Mouse (Mus musculus) E14TG2a.4 (cell line): ENCODE results near the gene Utp15.

Experiments
- H3K27me3 ChIP-seq: 2 replicates; pipeline ENCODE4 v1.6.1; 2014; ENCODE audit warnings: low read length, control low read depth; ENCODE audit not compliant: insufficient read depth
- H3K36me3 ChIP-seq: 2 replicates; pipeline ENCODE4 v1.6.1; 2014; ENCODE audit warnings: low read length, control low read depth; ENCODE audit not compliant: insufficient read depth
- H3K4me1 ChIP-seq: replicated peaks from 2 replicates; pipeline ENCODE4 v1.6.1; 2014; ENCODE audit warnings: low read depth, low read length, control low read depth
- H3K4me3 ChIP-seq: replicated peaks from 2 replicates; pipeline ENCODE4 v1.5.1; 2014; ENCODE audit warnings: mild to moderate bottlenecking, low read length
- H3K9me3 ChIP-seq: 2 replicates; pipeline ENCODE4 v1.6.1; 2014; ENCODE audit warnings: low read length, control low read depth
- CTCF ChIP-seq: conservative IDR thresholded peaks from 2 replicates; pipeline ENCODE4 v1.5.1; 2014; ENCODE audit warnings: low read length
- NANOG ChIP-seq: IDR thresholded peaks from 2 replicates; pipeline ENCODE4 v1.6.1; 2014; ENCODE audit warnings: borderline replicate concordance, low read length, mixed read lengths
- POU5F1 ChIP-seq: IDR thresholded peaks from 2 replicates; pipeline ENCODE4 v1.6.1; 2014; ENCODE audit warnings: low read length, borderline replicate concordance

Utp15 gene

DNA sequence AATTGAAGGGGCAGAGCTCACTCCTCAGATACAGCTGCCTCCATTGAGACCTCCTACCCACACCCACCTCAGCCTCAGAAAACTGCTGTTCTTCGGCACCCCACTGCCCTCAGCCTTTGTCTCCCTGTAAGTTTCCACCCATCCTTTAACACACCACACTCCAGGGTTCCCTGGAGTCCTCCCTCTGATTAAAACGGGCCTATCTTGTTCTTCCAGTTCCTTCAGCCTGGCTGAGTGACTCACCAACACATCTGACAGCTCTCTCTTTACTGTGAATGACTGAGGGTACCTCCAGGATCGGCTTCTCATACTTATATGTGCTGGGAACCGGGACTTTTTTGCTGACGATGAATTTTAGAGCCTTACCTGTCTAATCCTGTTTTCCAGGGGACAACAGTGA, 33.2 kb upstream of the Utp15 start:
- Histone ChIP-seq H3K27me3 (no peaks in the 10 kb centered on the region), H3K4me1 (peaks cover 42% of the 10 kb centered on the region), H3K36me3 (no peaks in the 10 kb centered on the region), H3K9me3 (peaks cover 10% of the 10 kb centered on the region), H3K4me3 (0 out of 2 replicates have a peak overlapping the region, but pooled peaks have one; percentile 17)
- TF ChIP-seq CTCF (no peak), POU5F1 (no peak), NANOG (no peak)

DNA sequence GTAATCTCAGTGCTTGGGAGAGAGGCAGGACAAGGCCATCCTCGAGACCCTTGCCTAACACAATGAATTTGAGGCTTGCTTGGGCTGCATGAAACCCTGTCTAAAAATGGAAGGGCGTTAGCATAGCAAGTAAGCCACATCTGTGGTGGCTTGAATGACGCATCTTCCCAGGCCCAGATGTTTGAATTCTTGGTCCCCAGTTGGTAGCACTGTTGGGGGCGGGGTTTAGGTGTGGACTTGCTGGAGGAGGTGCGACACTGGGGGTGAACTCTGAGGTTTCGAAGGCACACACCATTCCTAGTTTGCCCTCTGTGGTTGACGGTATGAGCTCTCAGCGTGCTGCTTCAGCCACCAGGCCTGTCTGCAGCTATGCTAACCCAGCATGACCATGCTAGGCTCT, 28.9 kb upstream of the Utp15 start:
- Histone ChIP-seq H3K4me3 (no peak overlapping the region), H3K9me3 (peaks cover 10% of the 10 kb centered on the region), H3K27me3 (no peaks in the 10 kb centered on the region), H3K36me3 (no peaks in the 10 kb centered on the region), H3K4me1 (peaks cover 29% of the 10 kb centered on the region)
- no peak for TF ChIP-seq POU5F1
- no peak for TF ChIP-seq NANOG
- TF ChIP-seq CTCF = no peak

DNA sequence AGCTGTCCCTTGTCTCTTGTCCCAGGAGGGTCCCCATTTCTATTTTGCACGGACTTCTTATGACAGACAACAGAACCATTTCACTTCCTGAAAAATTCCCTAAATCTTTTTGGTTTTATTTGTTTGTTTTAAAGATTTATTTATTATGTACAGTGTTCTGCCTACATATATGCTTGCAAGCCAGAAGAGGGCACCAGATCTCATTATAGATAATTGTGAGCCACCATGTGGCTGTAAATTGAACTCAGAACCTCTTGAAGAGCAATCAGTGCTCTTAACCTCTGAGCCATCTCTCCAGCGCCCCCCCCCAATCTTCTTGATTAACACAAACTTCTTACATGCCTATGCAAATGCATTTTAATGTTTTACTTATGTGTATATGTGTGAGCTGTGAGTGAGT, 27.9 kb upstream of the Utp15 start:
- no peak for TF ChIP-seq POU5F1
- TF ChIP-seq CTCF = 0 out of 2 replicates have a peak, but pooled peaks have one; percentile 1
- Histone ChIP-seq H3K27me3 (no peaks in the 10 kb centered on the region), H3K9me3 (peaks cover 10% of the 10 kb centered on the region), H3K4me1 (peaks cover 19% of the 10 kb centered on the region), H3K36me3 (no peaks in the 10 kb centered on the region), H3K4me3 (no peak overlapping the region)

DNA sequence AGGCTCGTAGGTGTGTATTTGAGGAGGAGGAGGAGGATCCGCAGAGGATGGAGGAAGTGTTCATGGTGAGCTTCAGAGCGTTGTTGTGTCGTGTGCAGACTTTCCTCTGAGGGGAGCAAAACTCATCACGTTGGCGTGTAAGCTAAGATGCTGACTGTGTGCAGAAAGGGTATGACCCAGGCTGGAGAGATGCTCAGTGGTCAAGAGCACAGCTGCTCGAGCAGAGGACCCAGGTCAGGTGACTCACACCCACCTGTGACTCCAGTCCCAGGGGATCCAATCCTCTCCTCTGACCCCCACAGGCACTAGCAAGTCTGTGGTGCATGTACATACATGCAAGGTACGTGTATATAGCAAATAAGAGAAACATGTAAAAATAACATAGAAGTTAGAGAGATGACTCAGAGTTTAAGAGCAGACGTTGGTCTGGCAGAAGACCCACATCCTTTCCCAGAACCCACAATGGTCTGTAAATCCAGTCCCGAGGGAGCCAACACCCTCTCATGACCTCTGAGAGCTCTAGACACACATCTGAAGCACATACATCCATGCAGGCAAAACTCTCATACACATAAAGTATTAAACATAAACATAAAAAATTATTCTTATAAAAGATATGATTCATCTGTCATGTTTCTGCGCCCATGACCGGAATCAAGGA, 18.3 kb upstream of the Utp15 start:
- no peaks in the 10 kb centered on the region; the same call in 1 of the 2 replicates for H3K27me3 ChIP-seq
- no peaks in the 10 kb centered on the region for H3K9me3 ChIP-seq
- H3K4me3 ChIP-seq = no peak overlapping the region
- no peak for TF ChIP-seq CTCF
- TF ChIP-seq POU5F1 = no peak
- no peak for TF ChIP-seq NANOG
- no peaks in the 10 kb centered on the region for H3K36me3 ChIP-seq
- H3K4me1 ChIP-seq = no peaks in the 10 kb centered on the region

DNA sequence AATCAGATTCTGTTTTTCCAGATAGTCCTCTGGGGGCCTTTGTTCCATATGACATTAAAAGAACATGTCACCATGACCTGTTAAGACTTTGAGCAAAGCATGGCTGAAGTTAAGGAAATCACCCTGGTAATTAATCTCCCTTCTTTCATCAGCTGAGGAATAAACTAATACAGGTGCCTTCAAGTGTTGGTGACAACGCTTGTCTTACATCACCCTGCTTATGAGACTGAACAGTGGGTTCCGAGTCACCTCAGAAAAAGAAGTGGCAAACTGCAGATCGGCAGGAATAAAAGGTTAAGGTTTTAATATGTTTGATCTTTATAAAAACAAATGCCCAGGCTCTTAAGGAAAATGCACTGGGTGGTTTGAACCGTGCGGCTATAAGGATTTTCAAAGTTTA, 16.8 kb upstream of the Utp15 start, which contains the start of gene Gm21976:
Gene Gm21976 (plus strand): TSS at position 202 of the 400 bp plus-strand sequence.
- TF ChIP-seq NANOG (no peak), POU5F1 (no peak), CTCF (no peak)
- Histone ChIP-seq H3K4me1 (no peaks in the 10 kb centered on the region), H3K9me3 (no peaks in the 10 kb centered on the region), H3K27me3 (no peaks in the 10 kb centered on the region; the same call in 1 of the 2 replicates), H3K36me3 (no peaks in the 10 kb centered on the region), H3K4me3 (no peak within 1 kb of the TSS)

DNA sequence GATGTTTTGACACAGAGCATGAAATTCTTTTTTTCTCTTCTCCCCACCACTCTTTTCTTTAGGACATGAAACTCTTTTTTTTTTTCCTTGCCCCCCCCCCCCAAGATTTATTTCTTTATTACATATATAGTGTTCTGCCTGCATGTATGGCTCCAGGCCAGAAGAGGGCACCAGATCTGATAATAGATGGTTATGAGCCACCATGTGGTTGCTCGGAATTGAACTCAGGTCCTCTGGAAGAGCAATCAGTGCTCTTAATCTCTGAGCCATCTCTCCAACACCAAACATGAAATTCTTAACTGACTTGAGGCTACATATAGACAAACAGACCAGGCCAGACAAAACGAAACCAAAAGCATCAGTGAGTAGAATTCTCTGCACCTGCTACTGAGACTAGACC, 14.7 kb upstream of the Utp15 start:
- no peak overlapping the region for H3K4me3 ChIP-seq
- no peaks in the 10 kb centered on the region for H3K9me3 ChIP-seq
- TF ChIP-seq CTCF (0 out of 2 replicates have a peak, but pooled peaks have one; percentile 22), NANOG (no peak)
- H3K4me1 ChIP-seq = no peaks in the 10 kb centered on the region
- no peaks in the 10 kb centered on the region; the same call in 1 of the 2 replicates for H3K27me3 ChIP-seq
- peaks cover 14% of the 10 kb centered on the region for H3K36me3 ChIP-seq

DNA sequence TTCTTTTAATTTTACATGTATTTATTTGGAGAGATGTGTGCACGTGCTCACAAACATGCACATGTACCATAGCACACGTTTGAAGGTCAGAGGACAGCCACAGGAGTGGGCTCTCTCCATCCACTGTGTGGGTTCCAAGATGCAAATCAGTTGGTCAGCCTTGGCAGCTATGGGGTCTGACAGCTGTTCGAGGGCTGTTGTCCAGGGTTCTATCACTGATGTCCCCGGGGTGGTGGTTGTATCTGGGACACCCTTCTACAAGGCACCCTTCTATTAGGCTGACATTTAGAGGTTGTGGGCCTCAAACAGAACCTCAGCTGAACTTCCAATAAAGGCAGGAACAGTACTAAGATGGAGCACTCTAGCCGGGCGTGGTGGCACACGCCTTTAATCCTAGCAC, 13.4 kb upstream of the Utp15 start:
- Histone ChIP-seq H3K4me1 (no peaks in the 10 kb centered on the region), H3K36me3 (peaks cover 27% of the 10 kb centered on the region), H3K27me3 (no peaks in the 10 kb centered on the region; the same call in 1 of the 2 replicates), H3K4me3 (no peak overlapping the region), H3K9me3 (no peaks in the 10 kb centered on the region)
- no peak for TF ChIP-seq POU5F1
- no peak for TF ChIP-seq NANOG
- TF ChIP-seq CTCF = no peak

DNA sequence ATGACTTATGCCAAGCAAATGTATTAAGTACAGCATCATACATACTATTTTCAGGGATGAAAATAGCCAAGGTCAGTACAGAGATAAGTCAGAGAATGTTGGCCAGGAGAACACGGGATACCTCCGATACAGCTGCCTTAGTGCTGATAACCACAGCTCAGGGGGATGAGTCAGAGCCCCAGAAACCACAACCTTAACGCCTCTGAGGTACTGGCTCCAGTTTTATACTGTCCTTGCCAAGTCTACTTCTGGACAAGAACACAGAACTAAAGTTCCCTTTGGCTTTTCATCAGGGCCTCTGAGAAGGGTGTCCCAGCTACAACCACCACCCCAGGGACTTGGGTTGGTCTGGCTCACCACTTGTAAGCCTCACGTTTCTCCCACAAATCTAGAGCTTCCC, 12.8 kb upstream of the Utp15 start:
- TF ChIP-seq CTCF (no peak), NANOG (no peak), POU5F1 (no peak)
- Histone ChIP-seq H3K4me1 (no peaks in the 10 kb centered on the region), H3K9me3 (no peaks in the 10 kb centered on the region), H3K4me3 (no peak overlapping the region), H3K36me3 (peaks cover 33% of the 10 kb centered on the region), H3K27me3 (no peaks in the 10 kb centered on the region; the same call in 1 of the 2 replicates)

DNA sequence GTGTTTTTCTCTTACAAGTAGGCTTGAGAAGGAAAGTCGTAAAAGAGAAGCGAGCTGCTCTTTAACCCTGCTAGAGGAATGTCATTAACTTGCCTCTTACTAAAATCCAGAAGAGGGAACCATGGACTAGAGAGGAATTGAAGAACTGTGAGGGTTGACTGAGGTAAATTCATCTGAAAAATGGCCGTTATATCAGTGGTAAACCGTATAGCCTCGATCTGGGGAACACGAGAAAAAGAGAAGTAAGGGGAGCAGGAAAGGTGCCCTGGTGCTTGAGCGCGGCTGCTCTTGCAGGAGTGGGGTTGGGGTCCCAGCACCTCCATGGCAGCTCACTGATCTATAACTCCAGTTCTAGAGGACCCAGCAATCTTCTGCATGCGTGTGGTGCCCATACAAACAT, 11.2 kb upstream of the Utp15 start:
- TF ChIP-seq POU5F1 (no peak), CTCF (no peak), NANOG (no peak)
- Histone ChIP-seq H3K9me3 (no peaks in the 10 kb centered on the region), H3K4me1 (no peaks in the 10 kb centered on the region), H3K27me3 (no peaks in the 10 kb centered on the region; the same call in 1 of the 2 replicates), H3K36me3 (peaks cover 38% of the 10 kb centered on the region), H3K4me3 (no peak overlapping the region)
